Mouse (Mus musculus) right cerebral cortex, postnatal 4 days (tissue): ENCODE data around the gene Olfr572.

Experiments used
- DNase-seq: peaks from one replicate; pipeline ENCODE4 v3.0.0-alpha.2; 2022

Gene Olfr572

GRCm38 (mm10) chr7:102924109-102924508 is at the start of gene Olfr572:
TSS of gene Olfr572 (plus strand) at chr7:102924409.
- DNase-seq = no peak

GRCm38 (mm10) chr7:102876822-102877221 is 47.4 kb upstream of the Olfr572 start, which contains the start of gene Olfr568:
TSS of gene Olfr568 (plus strand) at chr7:102877122.
- no peak for DNase-seq

GRCm38 (mm10) chr7:102890782-102891181 is 33.4 kb upstream of the Olfr572 start, which contains the start of gene Olfr569:
TSS of gene Olfr569 (minus strand) at chr7:102890882.
- DNase-seq = no peak

GRCm38 (mm10) chr7:102915261-102915660 is 8.9 kb upstream of the Olfr572 start:
- DNase-seq = no peak

GRCm38 (mm10) chr7:102916405-102916804 is 7.8 kb upstream of the Olfr572 start:
- DNase-seq = no peak

GRCm38 (mm10) chr7:102917032-102917875 is 7.0 kb upstream of the Olfr572 start, which contains the start of gene Olfr571:
TSS of gene Olfr571 (minus strand) at chr7:102917536.
- DNase-seq = no peak

- no peak for DNase-seq
Measured at GRCm38 (mm10) chr7:102919632-102920031, 4.6 kb upstream of the Olfr572 start.

- no peak for DNase-seq
Measured at GRCm38 (mm10) chr7:102927105-102927504, 2.9 kb downstream of the Olfr572 start.

GRCm38 (mm10) chr7:102942475-102942874 is 18.3 kb downstream of the Olfr572 start, which contains the start of gene Olfr573-ps1:
TSS of gene Olfr573-ps1 (minus strand) at chr7:102942575.
- no peak for DNase-seq

GRCm38 (mm10) chr7:102943417-102943816 is 19.2 kb downstream of the Olfr572 start:
- no peak for DNase-seq

- DNase-seq = no peak
Measured at GRCm38 (mm10) chr7:102948167-102948566, 24.0 kb downstream of the Olfr572 start, which contains the start of gene Olfr574. TSS of gene Olfr574 (plus strand) at chr7:102948467.

- no peak for DNase-seq
Measured at GRCm38 (mm10) chr7:102950732-102951131, 26.5 kb downstream of the Olfr572 start.

GRCm38 (mm10) chr7:102958137-102958536 is 33.9 kb downstream of the Olfr572 start:
- DNase-seq = no peak

- DNase-seq = no peak
Measured at GRCm38 (mm10) chr7:102958593-102958992, 34.4 kb downstream of the Olfr572 start, which contains the start of gene Olfr575. TSS of gene Olfr575 (minus strand) at chr7:102958775.

GRCm38 (mm10) chr7:102962360-102962759 is 38.2 kb downstream of the Olfr572 start, which contains the start of gene Olfr576:
TSS of gene Olfr576 (plus strand) at chr7:102962660.
- DNase-seq = no peak

- DNase-seq = no peak
Measured at GRCm38 (mm10) chr7:102974399-102974798, 50.2 kb downstream of the Olfr572 start.

GRCm38 (mm10) chr7:102975843-102976242 is 51.6 kb downstream of the Olfr572 start, which contains the start of gene Olfr577:
TSS of gene Olfr577 (minus strand) at chr7:102975943.
- DNase-seq = no peak
